ENCODE assay signal across 8 mouse cellular contexts in genomic region chr17:46027066-46027917, GRCm38 (mm10). TPM values are rescaled to one million over a fixed set of nuclear protein-coding genes. Genes with fewer than 3 reads are reported as not detected.
DNase-seq lines count a peak whose midpoint lies in the region; ATAC-seq and TF ChIP-seq lines count a peak whose summit lies in the region.

No protein-coding gene starts in this region.

- H3K4me3 ChIP-seq in cerebellum, adult 2 months (replicated peaks; ENCODE audit: insufficient read depth, low read depth, low read length) = peak overlapping the region; percentile 11
- H3K4me3 ChIP-seq in lung, embryonic 15.5 days = peak overlapping the region; percentile 93

- peak overlapping the region; percentile 99 for H3K9ac ChIP-seq in lung, embryonic 15.5 days

- no peak for TF ChIP-seq POLR2A in cerebellum, adult 2 months (IDR thresholded peaks at IDR 0.05; ENCODE audit: borderline replicate concordance, insufficient read depth, low read length)

- H3K36me3 ChIP-seq in lung, embryonic 15.5 days = peaks cover 33% of the 10 kb centered on the region

- peak; percentile 64 for TF ChIP-seq CTCF in cerebellum, adult 2 months (IDR thresholded peaks at IDR 0.05; ENCODE audit: borderline replicate concordance, insufficient read depth, low read depth, low read length)

- peak overlapping the region; percentile 91 for H3K4me2 ChIP-seq in lung, embryonic 15.5 days

- DNase-seq in MN1 (ENCODE audit: low spot score) = peak; percentile 89
- peak; percentile 56 to 62 for DNase-seq in cerebellum, adult 2 months
- peak; percentile 73 for DNase-seq in forelimb bud, embryonic 11.5 days (ENCODE audit: low read depth, low spot score)
- peak; percentile 76 to 78 for DNase-seq in heart, postnatal 36 days
- DNase-seq in layer of hippocampus, postnatal 10 days (ENCODE audit: low spot score in 2 of 2) = peak; percentile 63 to 73
- peak; percentile 43 for DNase-seq in ovary, postnatal 10 days (ENCODE audit: low spot score)
- DNase-seq in urinary bladder, postnatal 4 days (ENCODE audit: low spot score in 2 of 2) = peak; percentile 62 to 80

- peak; percentile 28; the same call in 1 of the 2 replicates for ATAC-seq in lung, embryonic 15.5 days (ENCODE audit: borderline replicate concordance, extremely low read depth, low FRiP score, low TSS enrichment)

- no peaks in the 10 kb centered on the region for H3K9me3 ChIP-seq in lung, embryonic 15.5 days

- WGBS in cerebellum, adult 2 months = 22% methylated on average over 16 of the region's 16 CpGs
- WGBS in lung, embryonic 15.5 days = 5% methylated on average over 16 of the region's 16 CpGs

- H3K4me1 ChIP-seq in cerebellum, adult 2 months (ENCODE audit: control insufficient read depth, insufficient read depth, low read length) = peaks cover 42% of the 10 kb centered on the region
- H3K4me1 ChIP-seq in lung, embryonic 15.5 days = peaks cover 44% of the 10 kb centered on the region

- intact Hi-C loops in heart, postnatal 36 days (cut with DNase I) = loop anchor here (1.0 kb wide), 1 partner anchor 142 kb away; no protein-coding TSS in a partner anchor

- H3K27me3 ChIP-seq in cerebellum, adult 2 months (ENCODE audit: control insufficient read depth, insufficient read depth, low read length) = no peaks in the 10 kb centered on the region
- no peaks in the 10 kb centered on the region for H3K27me3 ChIP-seq in lung, embryonic 15.5 days

- H3K27ac ChIP-seq in cerebellum, adult 2 months (ENCODE audit: insufficient read depth, low read length) = no peak overlapping the region
- peak overlapping the region; percentile 98 for H3K27ac ChIP-seq in lung, embryonic 15.5 days

RNA-seq across cellular contexts. Expression of gene Vegfa, which starts 4.9 kb away (rescaled TPM):
- 195 and 196 TPM in 2 replicates for polyA plus RNA-seq in cerebellum, adult 2 months (2012; rRNA removed)
- total RNA-seq in heart, postnatal 36 days (2021) = 100 to 1,000 TPM; 203 to 277 TPM
- total RNA-seq in layer of hippocampus, postnatal 10 days (2021) = 10 to 100 TPM; 92.2 to 97.0 TPM
- 5.1 and 6.2 TPM in 2 replicates for polyA plus RNA-seq in lung, embryonic 15.5 days (2015; fragmentation: Nextera tagmentation; extraction: Ambion mirVana)
